Mouse (Mus musculus) T-helper 1 cell (primary cell): Measurements from ENCODE around the gene Shq1.

Experiments used
- in situ Hi-C: fragments of 300-600 bp; cut with MboI, MseI; formaldehyde crosslinking; loops from one replicate; pipeline ENCODE4 v1.15.1; 2025; ENCODE audit warnings: high pct_unique_total_duplicates

Gene Shq1

GRCm38 (mm10) chr6:100606805-100607204 is 64.2 kb downstream of the Shq1 start:
- in situ Hi-C loops: loop anchor here (5.0 kb wide), 1 partner anchor 645 kb away; no protein-coding TSS in a partner anchor

DNA sequence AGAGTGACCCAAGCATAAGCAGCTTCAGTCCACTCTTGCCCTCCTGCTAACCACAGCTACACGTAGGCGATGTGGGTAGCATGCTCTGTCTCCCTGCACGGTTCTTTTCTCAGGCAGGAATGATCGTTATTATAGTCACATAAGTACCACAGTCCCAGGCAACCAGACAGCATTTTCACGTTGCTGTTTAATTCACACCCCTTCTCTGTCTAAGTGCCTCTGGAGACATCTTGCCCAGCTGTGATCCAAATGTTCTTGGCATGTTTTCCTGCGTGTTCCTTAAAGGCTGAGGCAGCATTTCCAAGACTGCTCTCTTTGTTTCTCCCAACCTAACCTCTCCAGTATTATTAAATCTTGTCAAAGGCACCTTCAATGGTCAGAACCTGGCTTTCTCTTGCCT is 67.3 kb downstream of the Shq1 start:
- in situ Hi-C loops: no loop called here

- in situ Hi-C loops: no loop called here
Measured at GRCm38 (mm10) chr6:100601634-100602033, 69.3 kb downstream of the Shq1 start.

DNA sequence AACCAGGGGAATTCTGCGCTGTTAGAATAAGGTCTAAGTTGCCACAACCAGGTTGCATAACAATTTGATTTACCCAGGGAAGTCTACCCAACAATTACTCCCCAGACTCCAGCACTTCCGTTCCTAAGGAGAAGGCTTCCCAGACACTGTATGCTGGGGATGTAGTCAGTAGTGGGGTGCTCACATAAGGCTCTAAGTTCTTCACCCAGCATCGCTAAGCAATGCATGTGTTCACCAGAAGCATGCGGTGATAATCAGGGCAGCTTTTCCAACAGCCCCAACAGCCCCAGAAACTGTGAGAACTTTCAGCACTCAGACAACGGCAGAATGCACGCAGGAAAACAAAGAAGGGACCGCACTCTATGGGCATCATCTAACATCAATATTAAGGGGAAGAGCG is 77.1 kb downstream of the Shq1 start:
- in situ Hi-C loops: no loop called here

- in situ Hi-C loops: no loop called here
Measured at GRCm38 (mm10) chr6:100592991-100593390, 78.0 kb downstream of the Shq1 start.

DNA sequence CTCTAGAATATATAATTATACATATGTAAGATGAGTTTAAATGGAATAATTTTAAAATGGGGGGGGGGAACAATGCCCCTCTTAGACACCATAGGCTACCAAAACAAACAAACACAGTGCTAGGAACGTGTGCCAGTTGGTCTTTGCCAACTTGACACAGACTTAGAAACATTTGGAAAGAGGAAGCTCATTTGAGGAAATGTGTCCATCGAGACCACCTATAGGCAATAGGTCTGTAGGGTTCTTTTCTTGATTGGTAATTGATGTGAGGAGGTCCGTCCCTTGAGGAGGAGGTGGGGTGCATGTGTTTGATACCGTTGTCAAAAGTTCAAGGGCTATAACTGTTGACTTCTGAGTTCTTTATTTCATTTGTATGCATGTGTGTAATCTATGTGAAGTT is 80.4 kb downstream of the Shq1 start:
- in situ Hi-C loops: no loop called here

GRCm38 (mm10) chr6:100588876-100589275 is 82.1 kb downstream of the Shq1 start:
- in situ Hi-C loops: no loop called here

- in situ Hi-C loops: no loop called here
Measured at GRCm38 (mm10) chr6:100586758-100587157, 84.2 kb downstream of the Shq1 start.

DNA sequence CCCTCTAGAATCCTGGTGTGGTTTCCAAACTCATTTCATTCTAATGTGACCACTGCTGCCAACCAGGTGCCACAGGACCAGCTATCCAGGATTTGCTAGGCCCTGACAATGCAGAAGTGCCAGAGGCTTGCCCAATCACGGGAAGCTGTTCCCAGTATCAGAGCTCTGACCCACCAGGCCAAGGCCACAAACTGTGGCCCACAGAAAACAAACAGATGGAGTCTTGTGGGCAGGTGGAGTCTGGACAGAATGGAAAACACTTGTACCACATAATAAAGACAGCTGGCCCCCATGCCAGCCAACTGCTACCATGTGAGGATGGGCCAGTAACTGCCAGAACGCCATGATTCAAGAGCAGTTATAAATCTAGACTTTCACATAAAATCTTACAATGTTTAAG is 89.0 kb downstream of the Shq1 start:
- in situ Hi-C loops: no loop called here

- in situ Hi-C loops: no loop called here
Measured at GRCm38 (mm10) chr6:100581056-100581455, 89.9 kb downstream of the Shq1 start.

DNA sequence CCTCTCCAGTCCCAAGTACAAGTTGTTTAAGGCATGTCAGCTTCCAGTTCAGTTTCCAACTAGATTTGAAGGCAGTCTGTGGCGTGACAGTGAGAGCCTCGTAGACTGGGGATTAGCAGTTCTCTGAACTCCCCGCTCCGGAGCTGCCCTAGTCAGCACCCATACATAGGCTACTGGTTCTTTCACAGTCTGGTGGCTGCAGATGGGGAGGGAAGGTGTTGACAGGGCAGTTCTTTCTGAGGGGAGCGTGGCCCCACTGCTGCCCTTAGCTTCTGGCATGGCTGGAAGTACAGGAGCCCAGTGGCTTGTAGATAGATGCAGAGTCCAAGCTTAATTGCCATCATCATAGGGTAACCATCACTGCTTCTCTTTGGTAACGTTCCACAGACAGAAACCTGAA is 93.4 kb downstream of the Shq1 start:
- in situ Hi-C loops: no loop called here

DNA sequence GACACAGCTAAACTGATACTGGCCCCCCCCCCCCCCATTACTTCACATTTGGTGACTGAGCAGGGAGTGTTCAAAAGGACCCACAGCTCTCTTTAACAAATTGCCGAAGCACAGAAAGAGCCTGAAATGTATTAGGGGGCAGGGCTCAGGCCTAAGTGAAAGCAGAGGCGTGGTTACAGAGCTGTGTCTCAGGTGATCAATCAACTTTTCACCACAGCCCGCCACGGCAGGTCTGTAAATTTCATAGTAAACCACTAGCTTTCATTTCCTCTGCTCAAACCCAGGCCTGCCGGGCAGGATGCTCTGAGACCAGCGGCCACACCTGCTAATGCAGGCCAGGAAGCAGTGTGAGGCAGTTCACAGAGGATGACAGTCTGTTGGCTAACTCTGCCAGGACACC is 94.8 kb downstream of the Shq1 start:
- in situ Hi-C loops: no loop called here

GRCm38 (mm10) chr6:100566774-100567173 is 104.2 kb downstream of the Shq1 start:
- in situ Hi-C loops: no loop called here

DNA sequence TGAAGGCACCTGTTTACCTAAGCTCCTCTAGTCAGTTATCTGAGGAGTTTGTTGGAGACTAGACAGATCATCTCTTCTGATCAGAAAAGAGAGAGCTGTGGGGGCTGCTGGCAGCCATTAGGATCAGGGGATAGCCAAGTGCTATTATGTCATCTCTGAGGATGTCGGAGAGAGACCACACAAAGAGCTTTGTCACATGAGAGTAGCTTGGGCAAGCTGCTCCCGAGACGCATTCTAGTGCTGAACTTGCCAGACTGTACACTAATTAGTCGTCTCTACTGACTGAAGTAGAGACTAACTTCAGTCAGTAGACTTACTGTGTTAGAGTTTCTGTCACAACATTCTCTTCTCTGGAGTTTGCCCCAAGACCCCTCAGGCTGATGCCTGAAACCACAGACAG is 106.4 kb downstream of the Shq1 start:
- in situ Hi-C loops: no loop called here

- in situ Hi-C loops: no loop called here
Measured at GRCm38 (mm10) chr6:100563552-100564341, 107.2 kb downstream of the Shq1 start.

- in situ Hi-C loops: no loop called here
Measured at GRCm38 (mm10) chr6:100562719-100563551, 108.0 kb downstream of the Shq1 start.

DNA sequence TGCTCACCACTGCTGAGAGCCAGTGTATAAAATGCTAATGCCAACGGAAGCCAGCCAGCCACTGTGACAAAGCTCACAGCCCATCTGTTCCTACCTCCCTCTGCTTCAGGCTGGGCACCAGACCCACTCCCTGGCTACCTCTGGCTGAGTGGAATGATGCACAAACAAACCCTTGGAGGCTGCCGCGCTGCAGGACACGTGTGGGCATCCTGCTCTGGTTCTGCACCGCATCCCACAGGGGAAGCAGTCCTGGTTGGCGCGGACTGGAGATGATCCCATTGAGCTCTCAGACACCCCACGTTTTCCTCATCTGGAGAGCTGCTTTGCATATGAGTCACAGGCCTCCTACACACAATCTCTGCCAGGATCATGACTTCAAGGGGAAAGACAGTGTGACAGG is 112.9 kb downstream of the Shq1 start:
- in situ Hi-C loops: no loop called here

DNA sequence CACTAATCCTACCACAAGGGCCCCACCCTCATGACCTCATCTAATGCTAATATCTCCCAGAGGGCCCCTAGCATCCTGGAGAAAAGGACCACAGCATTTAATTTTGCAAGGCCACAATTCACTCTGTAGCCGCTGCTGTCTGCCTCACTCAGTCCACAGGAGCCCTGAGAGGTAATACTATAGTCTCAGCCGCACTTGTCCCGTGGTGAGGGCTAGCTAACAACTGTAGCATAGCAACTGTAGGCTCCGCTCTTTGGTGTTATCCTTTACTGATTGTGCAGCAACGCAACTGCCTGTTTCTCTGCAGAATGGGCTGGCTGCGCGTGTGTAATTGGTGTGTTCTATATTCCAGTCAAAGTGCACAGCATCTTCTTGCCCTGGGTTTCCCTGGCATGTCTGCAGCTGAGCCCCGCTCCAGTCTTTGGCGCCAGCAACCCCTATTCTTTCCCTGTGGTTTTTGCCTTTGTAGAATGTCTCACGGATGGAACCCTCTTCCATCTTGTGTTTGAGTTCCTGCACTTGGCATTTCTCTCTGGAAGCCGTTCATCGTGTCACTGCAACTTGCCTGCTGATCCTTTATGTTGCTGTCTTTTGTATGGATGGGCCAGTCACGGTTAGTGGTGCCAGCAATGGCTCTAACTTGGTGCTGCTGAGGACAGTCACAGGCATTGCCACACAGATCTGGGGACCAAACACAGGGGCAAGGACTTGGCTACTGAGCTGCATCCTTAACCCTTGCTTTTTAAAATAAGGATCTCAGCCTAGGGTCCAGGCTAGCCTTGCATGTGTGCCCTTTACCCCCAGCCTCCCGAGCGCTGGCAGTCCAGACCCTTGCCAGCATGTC is 128.6 kb downstream of the Shq1 start:
- in situ Hi-C loops: no loop called here

DNA sequence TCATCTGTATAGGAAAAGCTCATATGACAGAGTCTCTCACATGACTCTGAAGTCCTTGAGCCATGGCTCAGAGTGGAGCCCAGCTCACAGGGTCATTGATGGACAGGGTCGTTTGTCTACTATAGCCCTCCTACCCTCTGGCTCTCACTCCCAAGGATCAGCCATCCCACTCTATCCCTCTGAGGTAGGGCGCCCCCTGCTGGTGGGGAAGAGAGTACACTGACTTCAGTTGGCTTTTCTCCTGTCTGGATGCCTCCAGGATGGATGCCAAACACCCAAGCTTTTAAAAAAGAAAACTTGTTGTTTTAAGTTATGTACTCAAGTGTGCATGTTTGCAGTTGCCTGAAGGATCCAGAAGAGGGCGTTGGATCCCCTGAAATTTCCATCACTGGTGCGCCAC is 131.3 kb downstream of the Shq1 start:
- in situ Hi-C loops: no loop called here

DNA sequence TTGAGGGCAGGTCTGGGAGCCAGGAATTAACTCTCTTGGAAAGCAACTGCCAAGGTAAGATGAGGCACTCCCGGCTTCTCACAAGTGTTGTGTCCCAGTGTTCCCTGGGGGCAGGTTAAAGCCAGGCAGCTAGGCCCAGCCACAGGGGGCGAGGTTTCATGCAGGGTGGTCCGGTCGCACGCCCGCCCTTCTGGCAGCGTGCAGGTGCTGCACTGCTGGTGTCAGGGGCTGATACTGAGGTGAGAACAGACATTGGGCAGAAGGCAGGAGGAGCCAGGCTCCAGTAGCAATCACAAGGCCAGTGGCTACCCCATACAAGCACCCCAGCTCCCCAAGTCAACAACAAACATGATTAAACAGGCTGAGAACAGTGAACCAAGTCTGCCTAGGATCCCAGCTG is 132.4 kb downstream of the Shq1 start:
- in situ Hi-C loops: no loop called here

DNA sequence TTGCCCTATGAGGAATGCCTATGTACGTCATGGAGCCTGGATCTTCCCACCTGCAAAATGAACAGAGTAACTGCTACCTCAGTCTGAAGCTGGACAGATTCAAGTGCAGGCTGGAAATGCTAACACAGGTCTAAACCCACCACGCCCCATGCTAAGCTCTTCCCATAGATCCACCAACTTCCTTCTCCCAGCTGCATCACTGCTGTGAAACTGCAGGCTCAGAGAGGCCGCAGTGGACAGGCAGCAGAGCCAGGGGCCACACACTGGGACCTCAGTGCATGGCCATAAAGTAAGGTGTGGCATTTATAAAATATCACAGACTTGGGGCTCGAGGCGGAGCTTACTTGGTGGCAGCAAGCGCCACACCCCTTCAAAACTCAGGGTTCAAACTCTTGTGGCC is 133.0 kb downstream of the Shq1 start:
- in situ Hi-C loops: no loop called here

- in situ Hi-C loops: no loop called here
Measured at GRCm38 (mm10) chr6:100537042-100537441, 133.9 kb downstream of the Shq1 start.
